Mouse (Mus musculus): ENCODE measurements around the gene Zfp513.
"Not testable (repeated sequence)": the region's sequence is repeated elsewhere in the genome, so short reads cannot be mapped to it uniquely, and the experiment has no call there.

The Zfp513 gene

GRCm38 (mm10) chr5:31201742-31202590 lies at the start of gene Zfp513:
TSS of gene Zfp513 (minus strand) at chr5:31202303.
- DNase-seq (ENCODE audit: low spot score in 2 of 2): peak; percentile 94 to 95

GRCm38 (mm10) chr5:31251541-31252101 lies 49.5 kb upstream of the Zfp513 start, which contains the start of gene Krtcap3:
TSS of gene Krtcap3 (plus strand) at chr5:31251691.
- DNase-seq (ENCODE audit: low spot score in 2 of 2): no peak

GRCm38 (mm10) chr5:31250716-31251115 lies 48.6 kb upstream of the Zfp513 start:
- DNase-seq (ENCODE audit: low spot score in 2 of 2): no peak

- DNase-seq (ENCODE audit: low spot score in 2 of 2): no peak
Observed at GRCm38 (mm10) chr5:31242191-31242590, 40.1 kb upstream of the Zfp513 start.

- DNase-seq (ENCODE audit: low spot score in 2 of 2): no peak
Observed at GRCm38 (mm10) chr5:31241522-31242034, 39.5 kb upstream of the Zfp513 start.

GRCm38 (mm10) chr5:31240637-31241521 lies 38.8 kb upstream of the Zfp513 start, which contains the start of the genes Nrbp1 and Gm9970:
TSS of gene Nrbp1 (plus strand) at chr5:31240864.
TSS of gene Gm9970 (minus strand) at chr5:31241232.
- peak; percentile 93 for DNase-seq (ENCODE audit: low spot score in 2 of 2)

GRCm38 (mm10) chr5:31226641-31227040 lies 24.5 kb upstream of the Zfp513 start:
- no peak for DNase-seq (ENCODE audit: low spot score in 2 of 2)

- no peak for DNase-seq (ENCODE audit: low spot score in 2 of 2)
Observed at GRCm38 (mm10) chr5:31222696-31223095, 20.6 kb upstream of the Zfp513 start.

- DNase-seq (ENCODE audit: low spot score in 2 of 2): peak in 1 of 2 experiments; percentile 32
Observed at GRCm38 (mm10) chr5:31221304-31221945, 19.3 kb upstream of the Zfp513 start.

- peak; percentile 97 for DNase-seq (ENCODE audit: low spot score in 2 of 2)
Observed at GRCm38 (mm10) chr5:31220448-31221303, 18.6 kb upstream of the Zfp513 start, which contains the start of gene Ppm1g. TSS of gene Ppm1g (minus strand) at chr5:31220687.

- DNase-seq (ENCODE audit: low spot score in 2 of 2): no peak
Observed at GRCm38 (mm10) chr5:31219911-31220447, 17.9 kb upstream of the Zfp513 start.

GRCm38 (mm10) chr5:31219474-31219873 lies 17.4 kb upstream of the Zfp513 start:
- DNase-seq (ENCODE audit: low spot score in 2 of 2): no peak

GRCm38 (mm10) chr5:31219070-31219469 lies 17.0 kb upstream of the Zfp513 start:
- no peak for DNase-seq (ENCODE audit: low spot score in 2 of 2)

GRCm38 (mm10) chr5:31218294-31218693 lies 16.2 kb upstream of the Zfp513 start:
- DNase-seq (ENCODE audit: low spot score in 2 of 2): peak; percentile 37 to 39

GRCm38 (mm10) chr5:31216554-31216953 lies 14.5 kb upstream of the Zfp513 start:
- not testable (repeated sequence) for DNase-seq (ENCODE audit: low spot score in 2 of 2)

- DNase-seq (ENCODE audit: low spot score in 2 of 2): no peak
Observed at GRCm38 (mm10) chr5:31204421-31204820, 2.3 kb upstream of the Zfp513 start.

GRCm38 (mm10) chr5:31203866-31204265 lies 1.8 kb upstream of the Zfp513 start:
- no peak for DNase-seq (ENCODE audit: low spot score in 2 of 2)

- no peak for DNase-seq (ENCODE audit: low spot score in 2 of 2)
Observed at GRCm38 (mm10) chr5:31202933-31203332, 830 bp upstream of the Zfp513 start.

GRCm38 (mm10) chr5:31201042-31201741 lies 911 bp downstream of the Zfp513 start:
- no peak for DNase-seq (ENCODE audit: low spot score in 2 of 2)

Measured in natural killer cell, adult 2 months (primary cell).